Mouse (Mus musculus) lung, postnatal 0 days (tissue): ENCODE measurements around the gene 4933403O08Rik.

Source experiments
- CTCF ChIP-seq: IDR thresholded peaks from 2 replicates; pipeline ENCODE4 v1.5.1; 2016; ENCODE audit warnings: antibody characterized with exemption, mild to moderate bottlenecking
- EP300 ChIP-seq: IDR thresholded peaks from 2 replicates; pipeline ENCODE4 v1.6.1; 2016; ENCODE audit warnings: antibody characterized with exemption, mild to moderate bottlenecking, control low read depth

- TF ChIP-seq CTCF (no peak), EP300 (no peak)
Measured at GRCm38 (mm10) chrX:112238749-112239148, at the start of gene 4933403O08Rik.
